Mouse (Mus musculus) heart, postnatal 0 days (tissue): ENCODE results near the gene Sipa1l3.

Experiments used
- CTCF ChIP-seq: IDR thresholded peaks from 2 replicates; pipeline ENCODE4 v1.5.1; 2016; ENCODE audit warnings: antibody characterized with exemption, control low read depth, low read depth
- EP300 ChIP-seq: IDR thresholded peaks from 2 replicates; pipeline ENCODE4 v1.6.1; 2016; ENCODE audit warnings: antibody characterized with exemption, low read depth

DNA sequence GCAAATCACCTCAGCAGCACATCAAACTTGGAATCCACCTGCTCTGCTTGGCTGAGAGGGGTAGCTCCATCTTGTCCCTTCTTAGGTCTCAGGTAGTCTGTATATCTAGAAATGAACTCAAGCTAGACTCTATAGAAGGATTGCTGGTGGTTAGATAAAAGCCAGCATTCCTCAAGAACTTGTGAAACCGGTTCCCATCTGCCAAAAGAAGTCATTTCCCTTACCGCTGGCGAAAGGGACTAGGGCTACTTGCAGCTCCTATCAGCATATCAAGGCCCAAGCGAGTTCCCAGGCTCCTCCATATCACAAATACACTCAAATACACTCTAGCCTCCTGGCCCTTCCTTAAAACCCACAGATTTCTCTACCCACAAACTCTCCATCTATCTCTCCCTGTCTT, 5.7 kb downstream of the Sipa1l3 start:
- no peak for TF ChIP-seq CTCF
- no peak for TF ChIP-seq EP300
